Comparison of ENCODE assay signal across 7 mouse cellular contexts in the genomic region with DNA sequence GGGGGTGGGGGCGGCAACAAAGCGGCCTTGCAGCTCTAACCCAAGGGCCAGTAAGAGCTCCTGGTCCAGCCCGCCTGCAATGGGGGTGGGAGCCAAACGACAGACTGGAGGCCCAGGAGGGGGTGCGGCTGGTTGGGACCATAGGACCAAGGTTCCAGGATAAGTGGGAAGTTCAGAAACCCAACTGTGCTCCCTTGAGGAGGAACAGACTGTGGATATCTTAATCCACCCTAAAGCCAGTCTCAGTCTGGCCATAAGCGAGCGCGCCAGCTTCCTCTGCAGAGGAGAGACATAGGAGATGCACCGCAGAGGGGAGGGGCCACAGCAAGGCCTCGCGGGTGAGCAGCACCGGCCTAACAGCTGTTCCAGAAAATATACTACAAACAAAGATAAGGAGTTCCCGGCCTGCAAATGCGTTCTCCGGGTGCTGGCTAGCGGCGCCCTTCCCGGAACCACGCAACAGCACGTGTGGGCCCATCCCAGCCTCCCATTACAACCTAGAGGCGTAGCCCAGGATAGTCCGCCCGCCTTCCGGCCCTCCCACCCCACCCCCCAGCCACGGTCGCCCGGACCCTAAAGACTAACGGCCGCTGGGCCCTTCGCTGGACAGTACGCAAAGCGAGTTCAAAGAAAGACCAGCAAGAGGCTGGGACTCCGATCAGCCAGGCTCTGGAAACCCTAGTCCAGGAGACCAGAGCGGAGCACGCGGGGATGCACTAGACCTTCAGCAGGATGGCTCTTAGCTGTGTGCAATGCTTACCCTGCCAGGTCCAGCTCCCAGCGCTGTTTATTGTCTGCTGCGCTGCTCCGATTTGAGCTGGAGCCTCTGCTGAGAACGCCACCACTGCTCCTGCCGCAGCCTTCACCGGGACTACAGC. TPM values are rescaled to one million over a fixed set of nuclear protein-coding genes. Genes with fewer than 3 reads are reported as not detected.
DNase-seq lines count a peak whose midpoint lies in the region; ATAC-seq and TF ChIP-seq lines count a peak whose summit lies in the region.

No protein-coding gene starts in this region.

- no peak for TF ChIP-seq CTCF in forebrain, postnatal 0 days (IDR thresholded peaks at IDR 0.05; ENCODE audit: low read depth)

- 0 out of 2 replicates have a peak, but pooled peaks cover 6% of the 10 kb centered on the region for H3K4me1 ChIP-seq in forebrain, postnatal 0 days (ENCODE audit: insufficient read depth)
- H3K4me1 ChIP-seq in hindbrain, embryonic 11.5 days (replicated peaks; ENCODE audit: control insufficient read depth, insufficient read depth, low read length): no peaks in the 10 kb centered on the region

- peak overlapping the region; percentile 81 for H3K27ac ChIP-seq in forebrain, postnatal 0 days (ENCODE audit: low read depth, low read length)
- H3K27ac ChIP-seq in hindbrain, embryonic 11.5 days (ENCODE audit: low read depth, low read length): peak overlapping the region; percentile 65

- peak overlapping the region; percentile 50 for H3K4me3 ChIP-seq in forebrain, postnatal 0 days (ENCODE audit: low read depth, low read length)
- H3K4me3 ChIP-seq in hindbrain, embryonic 11.5 days (ENCODE audit: low read depth, low read length): peak overlapping the region; percentile 57

- H3K36me3 ChIP-seq in forebrain, postnatal 0 days (ENCODE audit: insufficient read depth): no peaks in the 10 kb centered on the region
- H3K36me3 ChIP-seq in hindbrain, embryonic 11.5 days (ENCODE audit: control insufficient read depth, insufficient read depth, low read length): no peaks in the 10 kb centered on the region

- peak overlapping the region; percentile 70 for H3K9ac ChIP-seq in forebrain, postnatal 0 days
- peak overlapping the region; percentile 65 for H3K9ac ChIP-seq in hindbrain, embryonic 11.5 days (ENCODE audit: low read depth, low read length)

- peak; percentile 84 for ATAC-seq in forebrain, postnatal 0 days
- ATAC-seq in hindbrain, embryonic 11.5 days (ENCODE audit: low FRiP score): peak; percentile 90

- 35% methylated on average over 42 of the region's 42 CpGs for WGBS in forebrain, postnatal 0 days
- WGBS in hindbrain, embryonic 11.5 days: 21% methylated on average over 42 of the region's 42 CpGs

- peak; percentile 68 for DNase-seq in NIH3T3 (ENCODE audit: low read depth)
- DNase-seq in cerebellum, adult 11 months: peak; percentile 34
- peak; percentile 60 for DNase-seq in forebrain, postnatal 0 days
- DNase-seq in hindbrain, embryonic 11.5 days (ENCODE audit: low spot score): peak; percentile 63
- DNase-seq in layer of hippocampus, postnatal 25 days (ENCODE audit: extremely low spot score in 1 of 2, low spot score in 1 of 2): peak; percentile 21 to 22
- DNase-seq in lung, postnatal 36 days: peak; percentile 54
- DNase-seq in right cerebral cortex, postnatal 14 days: peak; percentile 22

- H3K4me2 ChIP-seq in forebrain, postnatal 0 days (ENCODE audit: low read depth): peak overlapping the region; percentile 59
- peak overlapping the region; percentile 31 for H3K4me2 ChIP-seq in hindbrain, embryonic 11.5 days (replicated peaks; ENCODE audit: low read depth, low read length)

- H3K9me3 ChIP-seq in forebrain, postnatal 0 days (ENCODE audit: low read length): no peaks in the 10 kb centered on the region
- no peaks in the 10 kb centered on the region for H3K9me3 ChIP-seq in hindbrain, embryonic 11.5 days (ENCODE audit: control insufficient read depth, low read length)

- H3K27me3 ChIP-seq in forebrain, postnatal 0 days (ENCODE audit: insufficient read depth, low read length): no peaks in the 10 kb centered on the region
- no peaks in the 10 kb centered on the region for H3K27me3 ChIP-seq in hindbrain, embryonic 11.5 days (ENCODE audit: control insufficient read depth, insufficient read depth, low read length)

RNA-seq across cellular contexts. Expression of gene Amer1, which starts 0.5 kb away (rescaled TPM):
- total RNA-seq in forebrain, postnatal 0 days (2014; rRNA removed): 16.8 and 18.1 TPM in 2 replicates
- 7.1 and 11.3 TPM in 2 replicates for polyA plus RNA-seq in forebrain, postnatal 0 days (2015; fragmentation: Nextera tagmentation; extraction: Ambion mirVana)
- 8.6 and 9.7 TPM in 2 replicates for polyA plus RNA-seq in hindbrain, embryonic 11.5 days (2014; fragmentation: Nextera tagmentation; extraction: Ambion mirVana)
- total RNA-seq in layer of hippocampus, postnatal 25 days (2021): 1 to 10 TPM; 5.6 to 6.3 TPM

Comparison
In these comparisons a context has a peak if more than half of its experiments do, and no peak if none do; other contexts are left out.
1. Peak in every context shown above with its lines: DNase-seq, ATAC-seq, H3K4me3 ChIP-seq and H3K27ac ChIP-seq.